Comparison of ENCODE assay signal across 30 mouse cellular contexts in the genomic region with DNA sequence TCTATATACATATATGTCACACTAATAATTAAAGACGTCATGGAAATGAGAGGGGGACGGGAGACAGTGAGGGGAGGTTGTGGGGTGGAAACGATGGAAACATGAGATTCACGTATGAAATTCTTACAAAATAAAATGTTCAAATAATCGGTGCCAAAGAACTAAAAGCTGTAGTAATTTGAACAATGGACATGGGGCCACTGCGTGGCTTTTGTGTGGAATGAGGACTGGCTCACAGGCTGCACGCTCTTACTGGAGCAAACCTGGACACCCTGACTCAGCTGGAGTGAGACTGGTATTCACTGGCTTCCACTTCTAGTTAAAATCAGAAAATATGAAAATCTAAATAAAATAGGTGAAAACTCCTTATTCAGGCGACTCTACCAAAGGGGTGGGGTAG.
"Had no signal": no experiment of that assay in that cellular context is flagged by ENCODE, and none has a peak within 500 bp of the region (broad histone marks: within the 10 kb centered on the region; RNA-seq: fewer than 3 reads in every experiment).

No protein-coding gene starts in this region.

- H3K36me3 ChIP-seq: limb, embryonic 10.5 days; limb, embryonic 12.5 days; limb, embryonic 13.5 days; limb, embryonic 15.5 days; liver, embryonic 12.5 days; liver, embryonic 13.5 days; liver, embryonic 15.5 days; lung, embryonic 15.5 days; midbrain, embryonic 10.5 days; midbrain, embryonic 12.5 days; midbrain, embryonic 13.5 days; midbrain, embryonic 15.5 days; neural tube, embryonic 12.5 days had no signal

- H3K4me2 ChIP-seq: limb, embryonic 12.5 days; limb, embryonic 13.5 days; limb, embryonic 15.5 days; liver, embryonic 11.5 days; liver, embryonic 12.5 days; liver, embryonic 13.5 days; liver, embryonic 15.5 days; lung, embryonic 14.5 days; lung, embryonic 15.5 days; midbrain, embryonic 12.5 days; midbrain, embryonic 13.5 days; midbrain, embryonic 15.5 days; neural tube, embryonic 12.5 days had no signal

- H3K27ac ChIP-seq: left cerebral cortex, adult 2 months; limb, embryonic 13.5 days; limb, embryonic 15.5 days; liver, embryonic 12.5 days; liver, embryonic 13.5 days; liver, embryonic 14.5 days; liver, embryonic 15.5 days; lung, embryonic 15.5 days; macrophage; midbrain, embryonic 10.5 days; neural tube, embryonic 12.5 days had no signal

- H3K9me3 ChIP-seq: limb, embryonic 10.5 days; limb, embryonic 12.5 days; limb, embryonic 13.5 days; limb, embryonic 15.5 days; liver, embryonic 12.5 days; liver, embryonic 13.5 days; liver, embryonic 15.5 days; lung, embryonic 15.5 days; megakaryocyte, embryonic 14.5 days; midbrain, embryonic 10.5 days; midbrain, embryonic 12.5 days; midbrain, embryonic 13.5 days; midbrain, embryonic 15.5 days; neural tube, embryonic 12.5 days had no signal

- H3K27me3 ChIP-seq: limb, embryonic 12.5 days; limb, embryonic 13.5 days; limb, embryonic 15.5 days; liver, embryonic 12.5 days; liver, embryonic 13.5 days; liver, embryonic 15.5 days; lung, embryonic 15.5 days; megakaryocyte, embryonic 14.5 days; midbrain, embryonic 15.5 days; neural tube, embryonic 12.5 days had no signal

- H3K4me3 ChIP-seq: left cerebral cortex, adult 2 months; limb, embryonic 10.5 days; limb, embryonic 12.5 days; limb, embryonic 13.5 days; limb, embryonic 15.5 days; liver, embryonic 12.5 days; liver, embryonic 13.5 days; liver, embryonic 15.5 days; lung, embryonic 15.5 days; megakaryocyte, embryonic 14.5 days; midbrain, embryonic 10.5 days; midbrain, embryonic 12.5 days; midbrain, embryonic 13.5 days; midbrain, embryonic 15.5 days; myocyte; neural tube, embryonic 12.5 days had no signal

- H3K9ac ChIP-seq: limb, embryonic 12.5 days; limb, embryonic 13.5 days; limb, embryonic 15.5 days; liver, embryonic 12.5 days; liver, embryonic 13.5 days; liver, embryonic 14.5 days; liver, embryonic 15.5 days; liver, postnatal 0 days; lung, embryonic 14.5 days; lung, embryonic 15.5 days; midbrain, embryonic 12.5 days; midbrain, embryonic 15.5 days; neural tube, embryonic 12.5 days had no signal

- ATAC-seq: liver, embryonic 12.5 days; lung, postnatal 0 days; midbrain, embryonic 13.5 days; midbrain, embryonic 16.5 days had no signal

- DNase-seq: liver; liver, embryonic 13.5 days; liver, postnatal 0 days; lung, adult 18-20 months; lung, adult 2 months; lung, postnatal 10 days; lung, postnatal 14 days; lung, postnatal 36 days; lung, postnatal 4 days had no signal
